Mouse (Mus musculus): ENCODE measurements around the gene Rnf7.
A peak's percentile ranks its signal among the peaks of the same experiment; 100 is the strongest.

The Rnf7 gene

DNA sequence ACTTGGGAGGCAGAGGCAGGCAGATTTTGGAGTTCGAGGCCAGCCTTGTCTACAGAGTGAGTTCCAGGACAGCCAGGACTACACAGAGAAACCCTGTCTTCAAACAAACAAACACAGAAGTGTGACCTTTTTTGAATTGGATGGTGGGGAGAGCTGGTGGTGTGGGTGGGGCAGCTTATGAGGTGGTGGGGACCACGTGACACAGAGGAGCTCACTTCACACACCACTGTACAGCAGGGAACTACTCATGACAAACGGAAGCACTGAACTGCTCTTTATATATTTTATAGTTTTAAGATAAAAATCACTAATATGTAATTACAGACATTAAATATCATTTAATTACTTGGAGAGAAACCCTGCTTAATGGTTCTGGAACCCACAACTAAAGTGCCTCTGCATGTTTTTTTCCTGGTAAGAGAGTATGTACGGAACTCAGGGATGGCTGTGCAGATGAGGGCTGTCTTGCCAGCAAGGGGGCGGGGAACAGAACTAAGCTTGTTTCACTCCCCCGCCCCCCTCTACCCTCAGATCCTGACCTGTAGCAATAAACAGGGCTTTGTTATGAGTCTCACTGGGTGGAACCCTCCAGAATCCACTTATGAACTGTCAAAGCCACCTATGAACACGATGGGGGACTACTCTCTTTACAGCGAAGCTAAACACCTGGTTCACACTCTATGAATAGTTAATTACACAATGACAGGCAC, 8.8 kb downstream of the Rnf7 start:
- DNase-seq: peak; percentile 61

DNA sequence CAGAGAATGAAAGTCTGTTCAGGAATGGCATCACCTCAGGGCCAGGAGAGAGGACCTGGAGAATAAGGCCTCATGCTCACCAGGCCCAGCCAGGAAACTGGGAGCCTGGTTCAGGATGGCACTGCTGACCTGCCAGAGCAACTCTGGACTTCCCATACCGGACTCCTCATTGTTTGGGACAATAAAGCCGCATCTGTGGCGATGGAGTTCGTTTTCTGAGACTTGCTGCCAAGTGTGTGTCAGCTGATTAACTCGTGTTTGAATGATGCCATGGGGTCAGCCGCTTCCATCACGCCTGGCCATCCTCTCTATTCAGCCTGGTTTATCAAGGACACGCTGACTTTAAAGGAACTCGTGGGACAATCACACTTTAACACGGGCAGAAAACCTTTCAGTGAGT, 14.8 kb downstream of the Rnf7 start:
- peak; percentile 84 for DNase-seq

DNA sequence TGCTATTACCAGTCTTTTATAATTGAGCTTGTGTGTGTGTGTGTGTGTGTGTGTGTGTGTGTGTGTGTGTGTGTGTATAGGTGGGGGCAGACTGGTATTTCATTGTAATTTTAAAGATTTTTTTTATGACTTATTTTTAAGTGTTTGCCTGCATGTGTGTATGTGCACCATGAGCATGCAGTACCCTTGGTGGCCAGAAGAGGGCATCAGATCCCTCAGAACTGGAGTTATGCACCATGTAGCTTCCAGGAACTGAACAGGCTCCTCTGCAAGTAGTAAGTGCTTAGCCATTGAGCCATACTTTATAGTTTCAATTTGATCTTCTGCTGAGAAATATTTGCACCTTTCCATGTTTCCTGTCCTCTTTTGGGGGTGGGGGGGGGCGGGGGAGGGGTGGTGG, 16.9 kb downstream of the Rnf7 start:
- no peak for DNase-seq

DNA sequence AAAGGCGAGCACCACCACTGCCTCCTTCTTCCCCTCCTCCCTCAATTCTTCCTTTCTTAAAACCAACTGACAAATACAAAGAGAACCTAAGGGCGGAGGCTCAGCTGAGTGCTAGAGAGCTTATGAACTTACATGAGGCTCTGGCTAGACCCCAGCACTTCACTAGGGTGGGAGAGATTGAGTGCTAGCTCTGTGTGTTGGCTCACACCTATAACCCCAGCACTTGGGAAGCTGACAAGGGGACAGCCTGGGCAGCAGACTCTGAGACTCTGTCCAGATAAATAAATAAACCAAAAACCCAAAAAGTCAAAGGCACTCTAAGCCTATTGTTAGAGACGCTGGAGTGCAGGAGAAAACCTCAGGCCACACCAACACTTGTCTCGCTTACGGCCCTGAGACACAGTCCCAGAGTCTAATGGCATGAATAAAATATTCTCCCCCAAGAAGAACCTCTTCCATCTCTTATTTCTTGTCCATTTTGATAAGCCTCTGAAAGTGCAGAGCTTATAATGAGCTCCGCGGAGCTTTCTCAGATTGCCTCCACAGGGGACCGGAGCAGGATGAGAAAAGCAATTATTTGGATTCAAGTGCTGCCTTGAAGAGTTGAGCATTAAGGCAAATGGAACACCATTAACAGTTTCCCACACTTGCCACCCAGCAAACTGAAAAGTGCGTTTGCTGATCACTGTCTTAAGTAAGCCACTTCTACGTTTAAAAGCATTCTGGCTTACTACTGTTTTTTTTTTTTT, 18.2 kb downstream of the Rnf7 start:
- DNase-seq: no peak

DNA sequence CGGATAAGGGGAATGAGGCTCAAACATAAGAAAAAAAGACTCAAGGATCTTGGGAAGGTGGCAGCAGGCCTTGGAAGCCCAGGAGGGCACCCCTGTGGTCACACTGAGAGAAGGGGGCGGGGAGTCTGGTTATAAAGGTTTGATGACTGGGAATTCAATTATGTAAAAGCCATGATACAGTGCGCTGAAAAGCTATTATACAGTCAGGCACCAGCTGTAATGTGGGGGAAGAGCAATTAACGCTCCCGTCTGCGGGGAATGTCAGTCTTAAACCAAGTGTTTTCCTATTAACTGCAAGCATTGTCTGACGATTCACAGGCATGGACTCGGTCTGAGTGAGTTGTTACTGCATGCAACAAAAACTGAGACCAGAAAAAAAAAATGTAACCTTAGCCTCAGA, 22.9 kb downstream of the Rnf7 start:
- peak; percentile 24 for DNase-seq

DNA sequence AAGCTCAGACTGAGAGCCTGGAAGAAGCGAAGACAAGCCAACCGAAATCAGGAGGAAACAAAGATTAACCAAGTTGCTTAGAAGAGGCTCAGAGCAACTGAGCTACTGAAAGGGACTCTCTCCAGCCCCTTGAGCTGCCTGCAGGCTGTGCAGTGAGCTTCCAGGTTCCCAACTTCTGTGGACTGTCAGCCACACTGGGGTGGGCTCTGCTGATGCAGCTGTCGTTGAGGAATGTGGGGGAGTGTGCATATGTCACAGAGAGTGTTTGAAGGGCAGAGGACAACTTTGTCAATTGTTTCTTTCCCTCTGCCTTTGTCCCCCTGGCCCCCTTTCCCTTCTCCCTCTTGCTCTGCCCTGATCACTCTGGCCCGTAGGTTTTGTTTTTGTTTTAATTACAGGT, 25.5 kb downstream of the Rnf7 start:
- DNase-seq: no peak

DNA sequence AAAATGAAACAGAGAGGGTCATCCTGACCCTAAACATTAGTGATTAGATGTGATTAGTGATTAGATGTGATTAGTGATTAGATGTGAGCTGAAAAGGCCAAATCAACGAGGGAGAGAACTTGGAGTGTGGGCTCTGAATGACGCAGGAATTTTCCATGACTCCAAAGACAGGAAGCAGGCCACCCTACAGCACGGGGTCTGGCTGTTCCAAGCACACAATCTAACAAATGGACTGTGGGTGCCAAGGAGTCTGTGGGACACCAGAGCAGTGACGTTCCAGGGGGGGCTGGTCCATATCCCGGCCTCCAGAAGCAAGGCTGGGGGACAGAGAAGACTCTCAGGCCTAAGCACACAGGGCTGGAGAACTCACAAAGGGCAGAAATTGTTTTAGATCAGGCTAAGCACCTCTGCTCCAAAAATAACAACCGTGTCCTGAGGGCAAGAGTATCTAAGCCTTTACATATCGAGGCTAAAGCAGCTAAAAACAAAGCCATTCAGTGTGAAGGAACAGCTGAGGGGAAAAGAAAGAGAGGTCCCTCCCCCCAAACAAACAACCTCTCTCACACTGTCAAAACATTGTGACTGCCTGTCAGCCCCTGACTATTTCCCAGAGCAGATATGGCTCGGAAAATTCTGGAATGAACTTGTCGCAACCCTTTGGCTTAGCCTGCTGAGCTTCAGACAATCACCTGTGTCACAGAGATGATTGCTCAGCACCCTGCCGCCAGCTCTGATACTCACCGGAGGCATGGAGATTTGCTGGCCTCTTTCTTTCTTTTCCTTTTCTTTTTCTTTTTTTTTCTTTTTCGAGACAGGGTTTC, 27.4 kb downstream of the Rnf7 start:
- no peak for DNase-seq

DNA sequence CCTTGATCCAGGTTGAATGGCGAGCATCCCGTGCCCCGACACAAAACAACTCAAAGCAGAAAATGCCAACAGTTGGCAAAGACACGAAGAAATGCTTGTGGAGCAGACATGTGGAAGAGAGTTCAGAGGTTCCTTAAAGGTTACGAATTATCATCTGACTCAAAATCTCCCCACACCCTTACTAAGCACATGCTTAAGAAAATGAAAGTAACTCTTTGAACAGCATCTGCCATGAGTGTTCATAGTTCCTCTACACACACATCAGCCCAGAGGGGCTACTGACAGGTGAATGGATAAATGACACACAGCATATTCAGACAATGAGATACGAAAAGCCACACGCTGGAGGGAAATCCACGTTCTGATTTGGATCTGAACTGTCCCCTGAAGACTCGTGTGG, 29.0 kb downstream of the Rnf7 start:
- DNase-seq: no peak

DNA sequence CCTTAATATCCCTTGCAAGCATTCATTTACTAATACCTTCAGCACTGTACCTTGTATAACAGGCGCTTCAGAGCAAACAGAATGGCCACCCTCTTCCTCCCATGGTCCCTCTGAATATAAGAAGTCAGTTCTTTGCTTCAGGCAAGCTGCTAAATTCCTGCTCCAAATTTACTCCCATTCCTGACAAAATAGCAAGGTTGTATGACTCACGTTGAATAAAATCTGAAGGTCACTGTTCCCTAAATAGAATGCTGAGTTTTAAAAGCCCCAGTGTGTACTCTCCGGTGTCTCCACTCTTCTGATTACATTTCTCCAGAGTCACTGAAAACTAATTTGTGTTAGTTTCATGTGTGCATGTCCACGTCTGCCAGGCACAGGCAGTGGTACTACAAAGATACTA, 33.1 kb downstream of the Rnf7 start:
- DNase-seq: no peak

DNA sequence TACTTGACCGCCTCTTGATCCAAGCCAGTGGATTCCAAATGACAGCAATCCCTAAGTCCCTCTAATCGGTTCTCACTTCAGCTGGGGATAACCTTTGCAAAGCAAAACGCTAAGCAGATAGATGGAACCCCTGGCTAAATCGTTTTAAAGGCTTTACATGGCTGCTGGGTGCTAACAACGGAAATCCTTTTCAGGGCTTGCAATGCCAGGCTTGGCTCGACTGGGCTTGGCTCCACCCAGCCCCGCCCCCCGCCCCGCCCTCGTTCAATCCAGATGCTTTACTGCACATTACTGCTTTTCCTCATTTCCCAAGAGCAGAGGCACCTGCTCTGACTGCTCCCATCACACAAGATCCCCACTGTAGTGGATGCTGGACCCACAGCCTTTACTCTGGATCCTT, 36.4 kb downstream of the Rnf7 start:
- DNase-seq: no peak

DNA sequence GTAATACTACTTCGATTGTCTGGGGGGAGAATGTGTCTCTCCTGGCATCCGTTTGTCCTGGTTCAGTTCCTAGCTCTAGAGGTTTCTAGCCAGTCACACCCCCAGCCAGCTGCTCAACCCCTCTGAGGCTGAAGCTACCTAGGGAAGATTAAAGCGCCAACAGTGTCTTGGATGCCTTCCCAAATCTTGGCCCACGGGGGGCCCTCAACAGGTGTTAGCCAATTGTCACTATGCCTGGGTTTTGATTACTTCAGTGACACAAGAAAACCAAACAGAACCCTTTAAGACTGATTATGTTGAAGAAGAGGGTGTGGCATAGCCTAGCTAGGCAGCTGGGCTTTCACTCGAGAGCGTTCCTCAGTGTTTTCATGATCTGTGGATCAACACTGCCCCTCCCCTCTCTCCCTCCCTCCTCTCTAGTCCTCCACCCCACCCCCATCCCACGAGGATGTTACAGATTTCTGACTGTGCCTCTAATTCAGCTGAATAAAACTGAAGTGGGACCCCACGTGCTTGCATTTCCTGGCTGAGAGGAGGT, 40.1 kb downstream of the Rnf7 start:
- DNase-seq: peak; percentile 28

DNA sequence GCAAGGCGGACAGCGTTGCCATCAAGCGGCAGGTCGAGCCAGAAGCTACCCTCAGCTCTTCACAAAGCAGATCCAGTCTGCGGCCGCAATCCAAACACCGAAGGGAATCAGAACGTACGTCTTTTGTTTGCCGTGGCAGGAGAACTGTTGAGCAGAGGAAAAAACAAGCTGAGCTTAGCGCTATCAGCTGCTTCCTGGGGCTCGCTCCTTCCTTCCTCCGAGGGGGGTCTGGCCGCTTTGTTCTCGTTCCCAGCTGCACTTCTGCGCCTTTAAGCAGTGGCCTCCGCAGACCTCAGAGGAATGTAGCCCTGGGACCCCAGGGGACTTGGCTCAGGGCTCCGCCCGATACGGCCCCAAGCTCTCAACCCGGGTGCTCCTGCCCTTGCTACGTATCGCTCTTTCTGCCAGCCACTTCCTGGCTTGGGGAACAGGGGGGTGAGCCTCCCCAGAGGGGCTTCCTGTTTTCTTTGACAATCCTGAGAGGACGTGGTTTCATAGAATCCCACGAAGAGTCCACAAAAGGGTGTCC, 40.6 kb downstream of the Rnf7 start:
- DNase-seq: peak; percentile 20

DNA sequence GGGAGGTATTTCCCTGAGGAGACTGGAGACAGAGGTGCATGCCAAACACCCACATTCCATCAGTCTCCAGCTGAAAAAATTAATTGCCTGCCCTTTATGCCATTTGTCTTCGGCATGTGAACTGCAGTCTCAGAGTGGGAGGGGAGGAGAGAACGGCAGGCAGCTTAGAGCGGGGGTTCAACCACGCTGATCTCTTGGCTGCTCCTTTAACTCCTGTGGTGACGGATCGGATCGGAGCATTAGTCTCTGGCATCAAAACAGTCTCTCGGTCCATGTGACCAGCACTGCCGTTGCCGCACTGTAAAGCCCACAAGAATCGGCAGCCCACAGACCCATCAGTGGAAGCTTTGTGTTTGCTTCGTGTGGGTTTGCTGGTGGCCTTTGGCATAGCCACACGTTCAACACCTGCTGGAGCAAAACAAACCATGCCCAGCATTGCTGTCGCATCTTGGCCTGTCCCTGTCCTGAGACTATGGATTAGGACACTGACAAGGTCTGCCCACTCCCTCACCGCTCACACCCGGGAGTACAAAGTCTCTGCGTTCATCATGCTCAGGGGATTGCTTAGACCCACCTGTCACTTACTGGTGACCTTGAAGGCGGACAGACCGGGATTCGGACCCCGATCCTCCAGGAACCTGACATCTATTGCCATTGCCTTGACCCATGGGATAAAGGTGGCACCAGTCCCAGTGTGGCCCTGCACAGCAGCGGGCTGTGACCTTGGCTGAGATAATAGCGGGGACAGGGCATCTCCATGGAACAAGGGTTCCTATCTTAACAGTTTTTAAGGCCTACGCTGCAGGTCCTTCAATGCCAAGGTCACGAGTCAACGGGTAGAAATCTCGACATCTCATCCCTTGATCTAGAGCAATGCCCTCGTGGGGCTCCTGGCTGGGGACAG, 41.3 kb downstream of the Rnf7 start:
- no peak for DNase-seq

DNA sequence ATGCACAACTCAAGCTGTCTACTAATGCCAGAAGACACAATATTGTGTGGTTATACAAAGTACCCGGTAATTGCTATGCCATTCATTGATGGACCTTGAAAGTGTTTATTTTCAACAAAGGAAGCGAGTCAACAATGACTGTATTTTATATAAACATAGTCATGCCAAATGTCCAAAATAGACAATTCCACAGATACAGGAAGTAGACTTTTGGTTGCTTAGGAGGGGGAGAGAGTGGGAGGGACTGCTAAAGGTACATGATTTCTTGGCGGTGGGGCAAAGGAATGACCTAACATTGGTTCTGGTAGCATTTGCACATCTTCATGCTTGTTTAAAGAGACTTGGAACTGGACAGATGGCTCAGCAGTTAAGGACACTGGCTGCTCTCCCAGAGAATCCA, 45.9 kb downstream of the Rnf7 start:
- DNase-seq: no peak

DNA sequence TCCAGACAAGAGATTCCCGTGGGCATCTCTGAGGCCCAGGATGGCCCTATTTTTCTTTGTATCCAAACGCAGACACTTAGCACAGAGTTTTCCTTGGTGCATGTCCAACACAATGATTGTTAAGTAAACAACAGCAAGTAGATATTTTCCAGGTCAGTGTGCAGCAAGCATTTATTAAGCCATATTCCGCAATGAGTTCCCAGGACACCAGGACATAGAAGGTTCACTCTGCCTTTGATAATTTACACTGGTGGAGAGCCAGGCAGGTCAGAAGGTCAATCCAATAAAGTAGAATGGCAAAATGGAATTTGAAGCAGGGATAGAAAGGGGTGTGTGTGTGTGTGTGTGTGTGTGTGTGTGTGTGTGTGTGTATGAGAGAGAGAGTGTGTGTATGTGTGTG, 47.4 kb downstream of the Rnf7 start:
- no peak for DNase-seq

DNA sequence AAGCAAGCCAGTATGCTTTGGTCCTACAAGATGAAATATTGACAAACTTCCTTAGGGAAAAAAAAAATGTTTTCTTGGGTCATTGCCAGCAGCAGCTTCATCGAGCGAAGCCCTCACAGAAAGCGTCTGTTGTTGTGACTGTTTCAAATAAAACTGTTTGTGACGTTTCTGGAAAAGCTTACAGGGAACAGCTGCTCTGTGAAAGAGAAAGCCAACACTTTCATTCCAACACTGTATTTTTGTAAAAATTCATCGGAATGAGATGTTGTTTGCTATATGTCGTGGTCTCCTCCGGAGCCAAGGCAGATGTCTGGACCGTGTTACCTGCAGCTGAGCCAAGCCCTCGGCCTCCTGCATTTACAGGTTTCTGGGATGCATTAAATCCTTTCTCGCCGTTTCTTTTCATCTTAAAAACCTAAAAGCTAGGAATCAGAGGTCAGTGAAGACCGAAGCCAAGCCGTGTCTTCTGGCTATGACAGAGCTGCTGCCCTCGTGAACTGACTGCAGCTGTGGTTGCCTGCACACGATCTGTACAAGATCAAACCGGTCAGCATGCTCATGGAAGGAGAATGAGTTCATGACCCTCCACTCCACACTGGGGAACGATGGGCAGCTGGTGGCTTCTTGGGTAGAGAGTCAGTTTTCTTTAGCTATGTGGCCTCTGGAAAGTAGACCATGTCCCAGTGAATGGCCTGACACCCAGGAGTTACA, 50.0 kb downstream of the Rnf7 start:
- peak; percentile 49 for DNase-seq

DNA sequence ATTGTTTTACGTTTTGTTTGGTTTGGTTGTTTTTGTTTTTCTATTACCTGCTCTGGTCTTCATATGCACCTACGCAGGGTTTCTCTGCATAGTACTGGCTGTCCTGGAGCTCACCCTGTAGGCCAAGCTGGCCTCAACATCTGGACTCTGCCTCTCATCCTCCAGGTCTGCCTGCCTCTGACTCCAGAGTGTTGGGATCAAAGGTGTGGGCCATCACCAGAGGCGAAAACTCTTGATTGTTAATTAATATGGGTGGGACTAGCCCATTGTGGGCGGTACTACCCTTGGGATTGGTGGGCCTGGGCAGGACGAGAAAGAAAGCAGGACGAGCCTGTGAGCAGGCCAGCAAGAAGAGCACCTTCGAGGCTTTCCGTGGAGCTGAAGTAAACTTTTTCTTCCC, 54.4 kb downstream of the Rnf7 start:
- DNase-seq: no peak
